Mouse (Mus musculus) thymus, adult 2 months (tissue): ENCODE measurements at regions not wholly inside any gene's neighbourhood (a gene's known extent, or its start where the extent isn't known, plus 50 kb on each side); places are given as distances from the start of the nearest gene placed in this dataset.

ENCODE experiments used
- CTCF ChIP-seq: fragments of 200-500 bp; IDR thresholded peaks from 2 replicates; pipeline ENCODE4 v1.5.1; 2012; ENCODE audit warnings: mild to moderate bottlenecking, control low read depth, low read length, moderate library complexity, borderline replicate concordance; ENCODE audit not compliant: control insufficient read depth, poor library complexity, insufficient read depth; ENCODE audit errors: extremely low read depth
- POLR2A ChIP-seq: fragments of 200-500 bp; IDR thresholded peaks from 2 replicates; pipeline ENCODE4 v1.6.1; 2012; ENCODE audit warnings: mild to moderate bottlenecking, low read length, control low read depth, moderate library complexity; ENCODE audit not compliant: control insufficient read depth, poor library complexity, insufficient read depth; ENCODE audit errors: extremely low read depth

DNA sequence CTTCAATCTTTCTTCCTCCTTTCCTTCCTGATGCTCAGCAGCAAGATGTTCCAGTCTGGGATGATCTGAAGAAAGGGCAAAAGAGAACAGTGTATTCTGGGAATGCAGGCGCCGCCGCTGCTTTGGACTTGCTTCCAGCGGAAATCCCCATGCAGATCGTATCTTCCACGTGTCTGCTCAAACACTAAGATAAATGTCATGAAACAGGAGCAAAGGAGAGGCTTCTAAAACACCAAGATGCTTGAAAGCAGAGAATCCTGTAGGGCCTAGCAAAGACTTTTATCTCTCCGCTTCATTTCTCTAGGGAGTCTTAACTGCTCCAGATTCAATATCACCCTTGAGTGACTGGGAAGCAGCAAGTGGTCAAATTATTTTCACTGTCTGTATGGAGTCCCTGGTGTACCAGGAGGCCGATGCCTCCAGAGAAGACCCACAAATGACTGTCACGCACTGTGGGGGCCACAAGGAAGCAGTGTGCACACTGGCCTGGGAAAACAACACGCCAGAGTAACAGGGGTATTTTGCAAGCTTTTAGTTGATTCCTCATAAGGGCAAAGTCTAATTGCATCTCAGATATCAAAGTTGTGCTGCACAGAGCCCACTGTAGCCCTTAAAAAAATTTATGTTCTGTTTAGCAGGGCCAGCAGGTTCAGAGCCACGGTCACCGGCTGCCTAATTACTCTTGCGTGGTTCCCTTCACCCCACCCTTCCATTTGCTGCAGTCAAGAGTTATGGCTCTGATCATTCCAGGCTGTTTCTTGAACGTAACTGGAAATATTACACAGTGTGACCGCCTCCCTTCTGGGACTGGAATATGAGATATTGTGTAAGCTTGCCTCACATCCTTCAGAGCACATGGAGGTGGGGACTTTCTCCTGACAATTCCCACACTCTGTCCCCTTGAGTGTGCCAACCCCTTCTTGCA is 161.7 kb downstream of the Gm10260 start:
- TF ChIP-seq CTCF: no peak
- no peak for TF ChIP-seq POLR2A
